Mouse (Mus musculus): ENCODE results near the gene Bcl2l14.

The Bcl2l14 gene

GRCm38 (mm10) chr6:134443198-134443904, 47.2 kb downstream of the Bcl2l14 start:
- no peak for DNase-seq (ENCODE audit: low read depth, low spot score)

GRCm38 (mm10) chr6:134443925-134444324, 47.8 kb downstream of the Bcl2l14 start:
- no peak for DNase-seq (ENCODE audit: low read depth, low spot score)

- no peak for DNase-seq (ENCODE audit: low read depth, low spot score)
Measured at GRCm38 (mm10) chr6:134448451-134448850, 52.3 kb downstream of the Bcl2l14 start.

GRCm38 (mm10) chr6:134449958-134450357, 53.8 kb downstream of the Bcl2l14 start:
- DNase-seq (ENCODE audit: low read depth, low spot score): no peak

- DNase-seq (ENCODE audit: low read depth, low spot score): no peak
Measured at GRCm38 (mm10) chr6:134450661-134451119, 54.6 kb downstream of the Bcl2l14 start.

GRCm38 (mm10) chr6:134454093-134454492, 58.0 kb downstream of the Bcl2l14 start:
- no peak for DNase-seq (ENCODE audit: low read depth, low spot score)

- no peak for DNase-seq (ENCODE audit: low read depth, low spot score)
Measured at GRCm38 (mm10) chr6:134458376-134458775, 62.3 kb downstream of the Bcl2l14 start.

- DNase-seq (ENCODE audit: low read depth, low spot score): no peak
Measured at GRCm38 (mm10) chr6:134461175-134461574, 65.1 kb downstream of the Bcl2l14 start.

GRCm38 (mm10) chr6:134466671-134467229, 70.6 kb downstream of the Bcl2l14 start:
- no peak for DNase-seq (ENCODE audit: low read depth, low spot score)

- no peak for DNase-seq (ENCODE audit: low read depth, low spot score)
Measured at GRCm38 (mm10) chr6:134469297-134469696, 73.2 kb downstream of the Bcl2l14 start.

GRCm38 (mm10) chr6:134470857-134471256, 74.7 kb downstream of the Bcl2l14 start:
- DNase-seq (ENCODE audit: low read depth, low spot score): peak; percentile 45

- peak; percentile 36 for DNase-seq (ENCODE audit: low read depth, low spot score)
Measured at GRCm38 (mm10) chr6:134473143-134473561, 77.0 kb downstream of the Bcl2l14 start.

GRCm38 (mm10) chr6:134479481-134479880, 83.4 kb downstream of the Bcl2l14 start:
- DNase-seq (ENCODE audit: low read depth, low spot score): peak; percentile 29

GRCm38 (mm10) chr6:134486318-134486717, 90.2 kb downstream of the Bcl2l14 start:
- DNase-seq (ENCODE audit: low read depth, low spot score): no peak
